Mouse (Mus musculus): ENCODE data around the gene Itga5. TPM values are rescaled to one million over a fixed set of nuclear protein-coding genes. Genes with fewer than 3 reads are reported as not detected.

Gene Itga5
- total and polyA plus RNA-seq, 2 experiments from 2014 or later: 5.0 to 8.2 TPM

GRCm38 (mm10) chr15:103336996-103337667 lies 29.4 kb downstream of the Itga5 start:
- TF ChIP-seq CTCF (IDR thresholded peaks at IDR 0.05; ENCODE audit: low read depth): no peak
- Histone ChIP-seq H3K4me1 (ENCODE audit: insufficient read depth, low read length) (0 out of 2 replicates have a peak, but pooled peaks cover 10% of the 10 kb centered on the region), H3K27me3 (ENCODE audit: insufficient read depth, low read length) (no peaks in the 10 kb centered on the region), H3K9me3 (ENCODE audit: low read length) (no peaks in the 10 kb centered on the region), H3K4me2 (ENCODE audit: low read depth, low read length) (no peak overlapping the region), H3K36me3 (ENCODE audit: insufficient read depth, low read length) (no peaks in the 10 kb centered on the region), H3K4me3 (ENCODE audit: low read length) (no peak overlapping the region), H3K27ac (no peak overlapping the region), H3K9ac (replicated peaks; ENCODE audit: low read length) (no peak overlapping the region)
- DNase-seq (ENCODE audit: low spot score): no peak
- WGBS: 25% methylated on average over 11 of the region's 11 CpGs
- ATAC-seq: no peak

DNA sequence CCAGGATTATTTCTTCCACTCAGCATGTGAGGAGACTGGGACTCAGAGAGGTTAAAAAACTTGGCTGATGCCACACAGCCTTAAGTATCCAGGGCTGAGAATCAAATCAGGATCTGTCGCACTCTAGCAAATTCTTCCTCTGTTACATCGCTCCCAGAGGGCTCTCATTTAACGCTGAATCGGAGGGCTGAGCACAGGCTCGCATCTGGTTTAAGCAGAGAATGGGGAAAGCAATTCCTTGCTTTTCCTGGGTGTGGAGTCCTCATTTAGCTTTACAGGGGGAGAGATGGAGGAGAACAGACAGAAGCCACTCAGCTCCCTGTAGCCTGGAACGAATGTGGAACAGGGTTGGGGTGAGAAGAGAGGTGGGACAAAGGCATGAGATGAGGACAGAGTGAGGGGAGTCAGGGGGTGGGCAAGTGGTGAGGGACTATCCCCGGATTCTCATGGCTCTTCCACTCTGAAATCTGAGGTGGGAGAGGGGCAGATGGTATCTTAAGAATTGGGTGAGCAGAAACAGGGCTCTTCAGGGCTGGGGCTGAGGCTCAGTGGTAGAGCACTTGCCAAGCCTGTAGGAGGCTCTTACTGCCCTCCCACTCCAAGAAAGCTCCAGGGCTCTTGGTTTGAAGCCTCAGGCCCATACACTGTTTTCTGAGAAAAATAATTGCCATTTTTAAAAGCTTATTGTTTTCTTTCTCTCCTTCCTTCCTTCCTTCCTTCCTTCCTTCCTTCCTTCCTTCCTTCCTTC lies 30.9 kb downstream of the Itga5 start:
- H3K27ac ChIP-seq: no peak overlapping the region
- ATAC-seq (no peak), DNase-seq (ENCODE audit: low spot score) (no peak)
- no peak overlapping the region for H3K4me3 ChIP-seq (ENCODE audit: low read length)
- TF ChIP-seq CTCF (IDR thresholded peaks at IDR 0.05; ENCODE audit: low read depth): no peak
- WGBS: 32% methylated on average over 7 of the region's 7 CpGs
- no peak overlapping the region for H3K4me2 ChIP-seq (ENCODE audit: low read depth, low read length)
- no peaks in the 10 kb centered on the region for H3K9me3 ChIP-seq (ENCODE audit: low read length)
- H3K9ac ChIP-seq (replicated peaks; ENCODE audit: low read length): no peak overlapping the region
- no peaks in the 10 kb centered on the region for H3K36me3 ChIP-seq (ENCODE audit: insufficient read depth, low read length)
- no peaks in the 10 kb centered on the region for H3K27me3 ChIP-seq (ENCODE audit: insufficient read depth, low read length)
- 0 out of 2 replicates have a peak, but pooled peaks cover 4% of the 10 kb centered on the region for H3K4me1 ChIP-seq (ENCODE audit: insufficient read depth, low read length)

- Histone ChIP-seq H3K4me2 (ENCODE audit: low read depth, low read length) (no peak overlapping the region), H3K9me3 (ENCODE audit: low read length) (no peaks in the 10 kb centered on the region), H3K4me3 (ENCODE audit: low read length) (no peak overlapping the region), H3K36me3 (ENCODE audit: insufficient read depth, low read length) (no peaks in the 10 kb centered on the region), H3K27me3 (ENCODE audit: insufficient read depth, low read length) (no peaks in the 10 kb centered on the region), H3K9ac (replicated peaks; ENCODE audit: low read length) (no peak overlapping the region), H3K4me1 (ENCODE audit: insufficient read depth, low read length) (no peaks in the 10 kb centered on the region), H3K27ac (no peak overlapping the region)
- ATAC-seq: no peak
- WGBS: 63% methylated on average over 3 of the region's 3 CpGs
- no peak for DNase-seq (ENCODE audit: low spot score)
- no peak for TF ChIP-seq CTCF (IDR thresholded peaks at IDR 0.05; ENCODE audit: low read depth)
These were observed 31.5 kb downstream of the Itga5 start for GRCm38 (mm10) chr15:103335040-103335439.

- Histone ChIP-seq H3K9ac (replicated peaks; ENCODE audit: low read length) (no peak overlapping the region), H3K4me1 (ENCODE audit: insufficient read depth, low read length) (no peaks in the 10 kb centered on the region), H3K9me3 (ENCODE audit: low read length) (no peaks in the 10 kb centered on the region), H3K36me3 (ENCODE audit: insufficient read depth, low read length) (no peaks in the 10 kb centered on the region), H3K4me3 (ENCODE audit: low read length) (no peak overlapping the region), H3K27me3 (ENCODE audit: insufficient read depth, low read length) (no peaks in the 10 kb centered on the region), H3K27ac (peak overlapping the region; percentile 20; the same call in 1 of the 2 replicates), H3K4me2 (ENCODE audit: low read depth, low read length) (no peak overlapping the region)
- no peak for TF ChIP-seq CTCF (IDR thresholded peaks at IDR 0.05; ENCODE audit: low read depth)
- DNase-seq (ENCODE audit: low spot score) (no peak), ATAC-seq (0 out of 2 replicates have a peak, but pooled peaks have one; percentile 8)
- WGBS: 29% methylated on average over 2 of the region's 2 CpGs
These were observed 32.4 kb downstream of the Itga5 start for GRCm38 (mm10) chr15:103334194-103334593.

DNA sequence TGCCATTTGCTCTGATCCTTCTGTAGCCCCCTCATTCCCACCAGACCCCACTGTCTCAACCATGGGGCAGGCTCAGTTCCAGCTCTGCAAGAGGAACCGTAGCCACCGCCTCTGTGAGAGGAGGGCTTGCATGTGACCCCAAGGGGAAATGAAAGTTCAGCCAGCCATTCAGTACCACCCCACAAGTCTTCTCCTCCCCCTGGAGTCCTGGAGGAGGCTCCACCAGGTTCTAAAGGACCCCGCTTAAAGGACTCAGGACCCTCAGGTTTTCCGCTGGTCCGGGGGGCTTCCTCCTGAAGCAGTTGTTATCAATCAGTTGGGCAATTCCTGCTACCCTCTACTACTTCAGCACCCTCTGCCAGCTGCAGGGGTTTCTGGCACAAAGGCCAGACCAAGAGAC lies 32.8 kb downstream of the Itga5 start:
- 60% methylated on average over 5 of the region's 5 CpGs for WGBS
- Histone ChIP-seq H3K4me1 (ENCODE audit: insufficient read depth, low read length) (no peaks in the 10 kb centered on the region), H3K4me3 (ENCODE audit: low read length) (no peak overlapping the region), H3K9ac (replicated peaks; ENCODE audit: low read length) (no peak overlapping the region), H3K36me3 (ENCODE audit: insufficient read depth, low read length) (no peaks in the 10 kb centered on the region), H3K4me2 (ENCODE audit: low read depth, low read length) (no peak overlapping the region), H3K27ac (peak overlapping the region; percentile 20; the same call in 1 of the 2 replicates), H3K9me3 (ENCODE audit: low read length) (no peaks in the 10 kb centered on the region), H3K27me3 (ENCODE audit: insufficient read depth, low read length) (no peaks in the 10 kb centered on the region)
- no peak for TF ChIP-seq CTCF (IDR thresholded peaks at IDR 0.05; ENCODE audit: low read depth)
- ATAC-seq (peak; percentile 19; the same call in 1 of the 2 replicates), DNase-seq (ENCODE audit: low spot score) (no peak)

- no peak overlapping the region for H3K4me2 ChIP-seq (ENCODE audit: low read depth, low read length)
- no peak overlapping the region for H3K9ac ChIP-seq (replicated peaks; ENCODE audit: low read length)
- H3K27me3 ChIP-seq (ENCODE audit: insufficient read depth, low read length): no peaks in the 10 kb centered on the region
- no peak overlapping the region for H3K4me3 ChIP-seq (ENCODE audit: low read length)
- 67% methylated on average over 5 of the region's 5 CpGs for WGBS
- peak overlapping the region; percentile 20; the same call in 1 of the 2 replicates for H3K27ac ChIP-seq
- ATAC-seq (0 out of 2 replicates have a peak, but pooled peaks have one; percentile 24), DNase-seq (ENCODE audit: low spot score) (no peak)
- TF ChIP-seq CTCF (IDR thresholded peaks at IDR 0.05; ENCODE audit: low read depth): no peak
- H3K9me3 ChIP-seq (ENCODE audit: low read length): no peaks in the 10 kb centered on the region
- no peaks in the 10 kb centered on the region for H3K4me1 ChIP-seq (ENCODE audit: insufficient read depth, low read length)
- H3K36me3 ChIP-seq (ENCODE audit: insufficient read depth, low read length): no peaks in the 10 kb centered on the region
These were observed 33.4 kb downstream of the Itga5 start for GRCm38 (mm10) chr15:103333081-103333615.
